Mouse (Mus musculus): Measurements from ENCODE around the gene Vim. TPM values are rescaled to one million over a fixed set of nuclear protein-coding genes. Genes with fewer than 3 reads are reported as not detected.
A peak's percentile ranks its signal among the peaks of the same experiment; 100 is the strongest.

Vim gene
- polyA plus RNA-seq (2012; rRNA removed), result 826 and 901 TPM in 2 replicates

- TF ChIP-seq POLR2A (IDR thresholded peaks at IDR 0.05; ENCODE audit: control insufficient read depth, extremely low read depth, insufficient read depth, low read length, poor library complexity) (no peak), CTCF (IDR thresholded peaks at IDR 0.05; ENCODE audit: borderline replicate concordance, control insufficient read depth, extremely low read depth, insufficient read depth, low read length, poor library complexity) (no peak)
- peak; percentile 85 for DNase-seq
- Histone ChIP-seq H3K4me3 (ENCODE audit: control insufficient read depth, insufficient read depth, low read length) (peak within 1 kb of the TSS; percentile 74), H3K36me3 (ENCODE audit: control insufficient read depth, insufficient read depth, low read length) (peaks cover 6% of the 10 kb centered on the region; the same call in 1 of the 2 replicates), H3K4me1 (replicated peaks; ENCODE audit: control insufficient read depth, insufficient read depth, low read length) (peaks cover 4% of the 10 kb centered on the region), H3K27ac (ENCODE audit: control insufficient read depth, insufficient read depth, low read length) (peak within 1 kb of the TSS; percentile 82), H3K27me3 (ENCODE audit: control insufficient read depth, insufficient read depth, low read length) (no peaks in the 10 kb centered on the region)
- under 1% methylated on average over 26 of the region's 26 CpGs for WGBS
Observed at GRCm38 (mm10) chr2:13573408-13574065, at the start of gene Vim. Vim (plus strand) TSS chr2:13573927.

GRCm38 (mm10) chr2:13526205-13526604 is 47.5 kb upstream of the Vim start:
- H3K27ac ChIP-seq (ENCODE audit: control insufficient read depth, insufficient read depth, low read length), result no peak overlapping the region
- 95% methylated on average over 2 of the region's 2 CpGs for WGBS
- TF ChIP-seq CTCF (IDR thresholded peaks at IDR 0.05; ENCODE audit: borderline replicate concordance, control insufficient read depth, extremely low read depth, insufficient read depth, low read length, poor library complexity) (no peak), POLR2A (IDR thresholded peaks at IDR 0.05; ENCODE audit: control insufficient read depth, extremely low read depth, insufficient read depth, low read length, poor library complexity) (no peak)
- DNase-seq, result no peak
- H3K4me3 ChIP-seq (ENCODE audit: control insufficient read depth, insufficient read depth, low read length), result no peak overlapping the region
- no peaks in the 10 kb centered on the region for H3K4me1 ChIP-seq (replicated peaks; ENCODE audit: control insufficient read depth, insufficient read depth, low read length)
- no peaks in the 10 kb centered on the region for H3K27me3 ChIP-seq (ENCODE audit: control insufficient read depth, insufficient read depth, low read length)
- no peaks in the 10 kb centered on the region for H3K36me3 ChIP-seq (ENCODE audit: control insufficient read depth, insufficient read depth, low read length)

- TF ChIP-seq POLR2A (IDR thresholded peaks at IDR 0.05; ENCODE audit: control insufficient read depth, extremely low read depth, insufficient read depth, low read length, poor library complexity) (no peak), CTCF (IDR thresholded peaks at IDR 0.05; ENCODE audit: borderline replicate concordance, control insufficient read depth, extremely low read depth, insufficient read depth, low read length, poor library complexity) (no peak)
- H3K27me3 ChIP-seq (ENCODE audit: control insufficient read depth, insufficient read depth, low read length), result no peaks in the 10 kb centered on the region
- H3K27ac ChIP-seq (ENCODE audit: control insufficient read depth, insufficient read depth, low read length), result no peak overlapping the region
- 88% methylated on average over 2 of the region's 2 CpGs for WGBS
- no peaks in the 10 kb centered on the region for H3K4me1 ChIP-seq (replicated peaks; ENCODE audit: control insufficient read depth, insufficient read depth, low read length)
- H3K36me3 ChIP-seq (ENCODE audit: control insufficient read depth, insufficient read depth, low read length), result no peaks in the 10 kb centered on the region
- no peak for DNase-seq
- no peak overlapping the region for H3K4me3 ChIP-seq (ENCODE audit: control insufficient read depth, insufficient read depth, low read length)
Observed at GRCm38 (mm10) chr2:13527125-13527524, 46.6 kb upstream of the Vim start.

GRCm38 (mm10) chr2:13527531-13527930 is 46.2 kb upstream of the Vim start:
- Histone ChIP-seq H3K4me3 (ENCODE audit: control insufficient read depth, insufficient read depth, low read length) (no peak overlapping the region), H3K4me1 (replicated peaks; ENCODE audit: control insufficient read depth, insufficient read depth, low read length) (no peaks in the 10 kb centered on the region), H3K27ac (ENCODE audit: control insufficient read depth, insufficient read depth, low read length) (no peak overlapping the region), H3K27me3 (ENCODE audit: control insufficient read depth, insufficient read depth, low read length) (no peaks in the 10 kb centered on the region), H3K36me3 (ENCODE audit: control insufficient read depth, insufficient read depth, low read length) (no peaks in the 10 kb centered on the region)
- DNase-seq, result no peak
- no peak for TF ChIP-seq CTCF (IDR thresholded peaks at IDR 0.05; ENCODE audit: borderline replicate concordance, control insufficient read depth, extremely low read depth, insufficient read depth, low read length, poor library complexity)
- no peak for TF ChIP-seq POLR2A (IDR thresholded peaks at IDR 0.05; ENCODE audit: control insufficient read depth, extremely low read depth, insufficient read depth, low read length, poor library complexity)
- 91% methylated on average over 4 of the region's 4 CpGs for WGBS

GRCm38 (mm10) chr2:13529253-13529933 is 44.3 kb upstream of the Vim start:
- no peak for TF ChIP-seq POLR2A (IDR thresholded peaks at IDR 0.05; ENCODE audit: control insufficient read depth, extremely low read depth, insufficient read depth, low read length, poor library complexity)
- no peak for DNase-seq
- over 99% methylated on average over 3 of the region's 3 CpGs for WGBS

GRCm38 (mm10) chr2:13530639-13531038 is 43.1 kb upstream of the Vim start:
- DNase-seq, result no peak
- Histone ChIP-seq H3K27ac (ENCODE audit: control insufficient read depth, insufficient read depth, low read length) (no peak overlapping the region), H3K4me1 (replicated peaks; ENCODE audit: control insufficient read depth, insufficient read depth, low read length) (no peaks in the 10 kb centered on the region), H3K4me3 (ENCODE audit: control insufficient read depth, insufficient read depth, low read length) (no peak overlapping the region), H3K36me3 (ENCODE audit: control insufficient read depth, insufficient read depth, low read length) (no peaks in the 10 kb centered on the region), H3K27me3 (ENCODE audit: control insufficient read depth, insufficient read depth, low read length) (no peaks in the 10 kb centered on the region)
- TF ChIP-seq CTCF (IDR thresholded peaks at IDR 0.05; ENCODE audit: borderline replicate concordance, control insufficient read depth, extremely low read depth, insufficient read depth, low read length, poor library complexity) (no peak), POLR2A (IDR thresholded peaks at IDR 0.05; ENCODE audit: control insufficient read depth, extremely low read depth, insufficient read depth, low read length, poor library complexity) (no peak)
- WGBS, result 98% methylated on average over 6 of the region's 6 CpGs

More at GRCm38 (mm10) chr2:13529253-13529933, 44.3 kb upstream of the Vim start:
- Histone ChIP-seq H3K4me1 (replicated peaks; ENCODE audit: control insufficient read depth, insufficient read depth, low read length) (no peaks in the 10 kb centered on the region), H3K4me3 (ENCODE audit: control insufficient read depth, insufficient read depth, low read length) (no peak overlapping the region), H3K27ac (ENCODE audit: control insufficient read depth, insufficient read depth, low read length) (no peak overlapping the region), H3K27me3 (ENCODE audit: control insufficient read depth, insufficient read depth, low read length) (no peaks in the 10 kb centered on the region), H3K36me3 (ENCODE audit: control insufficient read depth, insufficient read depth, low read length) (no peaks in the 10 kb centered on the region)
